Mouse (Mus musculus) megakaryocyte, adult 5-6 weeks (primary cell): ENCODE data around the gene Mast3. TPM values are rescaled to one million over a fixed set of nuclear protein-coding genes. Genes with fewer than 3 reads are reported as not detected.

Source experiments
- ATAC-seq: 2 replicates; pipeline ENCODE4 v1.8.0; 2016; ENCODE audit warnings: mild to moderate bottlenecking, inconsistent platforms; ENCODE audit not compliant: poor library complexity, severe bottlenecking
- total RNA-seq, 2 experiments: library from RNA; stranded (forward) in 1 of 2; stranded (reverse) in 1 of 2; fragments of 153-499, 151-499 nt in 1 of 2; fragments of 221-1000, 200-1000 nt in 1 of 2; gene quantifications; 2 replicates each; pipeline versions ENCODE4 v1.2.3 to v1.2.4; 2015 to 2017

Mast3 gene
- total RNA-seq, 2 experiments from 2014 or later, result 14.4 to 56.2 TPM

- ATAC-seq, result no peak
Observed at GRCm38 (mm10) chr8:70786291-70787050, 18.4 kb downstream of the Mast3 start.

DNA sequence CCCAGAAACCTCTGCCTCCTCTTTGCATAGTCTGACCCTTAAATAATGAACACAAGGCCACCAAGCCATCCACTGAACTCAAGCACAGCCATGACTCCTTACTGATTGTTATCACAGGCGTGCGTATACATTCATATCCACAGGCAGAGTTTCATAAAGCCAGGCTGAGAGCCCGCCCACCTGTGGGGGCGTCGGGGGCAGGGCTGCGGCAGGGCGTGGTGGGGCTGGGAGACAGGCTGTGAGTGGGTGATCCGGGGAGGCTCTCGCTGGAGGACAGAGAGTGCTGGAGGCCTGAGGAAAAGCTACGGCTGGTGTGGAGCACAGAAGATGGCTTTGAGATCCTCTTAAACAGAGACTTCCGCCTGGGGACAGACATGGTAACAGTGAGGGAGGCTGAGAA lies 24.8 kb downstream of the Mast3 start:
- ATAC-seq, result no peak

GRCm38 (mm10) chr8:70776496-70777444 lies 28.1 kb downstream of the Mast3 start, which contains the start of gene Pik3r2:
Pik3r2 (minus strand) TSS chr8:70776713.
- peak; percentile 81 for ATAC-seq

DNA sequence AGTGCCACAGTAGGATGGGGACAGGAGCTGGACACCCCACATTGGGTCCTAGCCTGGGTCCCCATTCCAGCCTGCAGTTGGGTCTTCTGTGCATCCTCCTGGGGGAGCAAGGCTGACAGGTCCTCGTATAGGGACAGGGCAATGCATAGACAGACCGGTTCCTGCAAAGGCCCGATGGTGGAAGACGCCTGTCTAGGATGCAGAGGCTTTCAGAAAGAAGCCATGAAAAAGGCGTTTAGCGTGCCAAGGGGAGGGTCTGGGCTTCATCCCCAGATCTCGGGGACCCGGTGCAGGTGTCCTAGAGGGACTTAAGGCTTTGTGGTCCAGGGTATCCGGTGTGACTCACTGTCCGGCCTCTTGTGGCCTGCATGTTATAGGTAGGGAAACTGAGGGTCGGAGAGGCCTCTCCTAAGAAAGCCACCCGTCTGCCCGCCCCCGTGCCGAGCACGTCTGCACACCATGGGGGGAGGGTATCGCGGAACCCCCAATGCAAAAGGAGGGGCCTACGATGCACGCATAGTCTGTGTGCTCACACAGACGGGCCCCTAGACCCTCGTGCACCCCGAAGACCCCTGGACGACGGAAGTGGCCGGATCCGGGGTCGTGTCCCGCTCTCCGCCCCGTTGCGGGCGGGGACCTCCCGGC lies 28.9 kb downstream of the Mast3 start:
- ATAC-seq, result no peak

GRCm38 (mm10) chr8:70775227-70775626 lies 29.6 kb downstream of the Mast3 start:
- ATAC-seq, result no peak

- no peak for ATAC-seq
Observed at GRCm38 (mm10) chr8:70774740-70775139, 30.1 kb downstream of the Mast3 start.

GRCm38 (mm10) chr8:70773833-70774232 lies 31.0 kb downstream of the Mast3 start:
- ATAC-seq, result no peak

- ATAC-seq, result no peak
Observed at GRCm38 (mm10) chr8:70773410-70773809, 31.4 kb downstream of the Mast3 start.

DNA sequence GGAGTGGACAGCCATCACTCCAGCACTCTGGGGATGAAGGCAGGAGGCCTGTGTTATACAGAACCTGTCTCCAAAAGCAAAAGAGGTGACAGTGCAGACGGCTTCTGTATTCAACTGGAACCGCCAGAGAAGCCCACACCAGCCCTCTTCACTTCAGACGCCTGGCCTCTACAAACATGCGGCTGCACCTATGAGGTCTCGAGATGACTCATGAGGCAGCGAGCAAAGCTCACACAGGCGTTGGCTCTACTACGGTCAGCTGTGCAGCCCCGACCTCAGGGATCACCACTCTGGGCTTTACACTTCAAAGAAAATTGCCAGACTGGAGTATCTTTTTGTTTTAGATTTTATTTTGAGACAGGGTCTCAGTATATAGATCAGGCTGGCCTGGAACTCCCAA lies 32.0 kb downstream of the Mast3 start:
- ATAC-seq, result no peak

DNA sequence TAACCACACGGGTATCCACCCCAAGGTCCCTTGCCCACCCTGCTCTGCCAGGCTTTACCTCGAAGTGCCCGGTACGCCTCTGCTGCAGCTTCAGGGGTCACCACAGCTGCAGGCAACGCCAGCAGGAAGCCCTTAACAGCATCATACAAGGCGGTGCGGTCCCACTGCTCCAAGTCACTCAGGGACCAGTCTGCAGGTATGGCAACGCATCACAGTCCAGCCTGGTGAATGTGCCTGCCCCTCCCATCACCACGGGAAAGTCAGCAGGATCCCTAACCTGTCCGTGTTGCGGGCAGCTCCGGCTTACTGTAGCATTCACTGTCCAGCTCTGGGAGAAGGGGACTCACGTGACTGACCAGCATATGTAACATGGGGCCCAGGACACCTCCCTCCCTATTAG lies 32.8 kb downstream of the Mast3 start:
- ATAC-seq, result no peak

GRCm38 (mm10) chr8:70771217-70771616 lies 33.6 kb downstream of the Mast3 start:
- ATAC-seq, result no peak

- ATAC-seq, result no peak
Observed at GRCm38 (mm10) chr8:70770748-70771147, 34.1 kb downstream of the Mast3 start.

GRCm38 (mm10) chr8:70769858-70770257 lies 35.0 kb downstream of the Mast3 start:
- ATAC-seq, result no peak

DNA sequence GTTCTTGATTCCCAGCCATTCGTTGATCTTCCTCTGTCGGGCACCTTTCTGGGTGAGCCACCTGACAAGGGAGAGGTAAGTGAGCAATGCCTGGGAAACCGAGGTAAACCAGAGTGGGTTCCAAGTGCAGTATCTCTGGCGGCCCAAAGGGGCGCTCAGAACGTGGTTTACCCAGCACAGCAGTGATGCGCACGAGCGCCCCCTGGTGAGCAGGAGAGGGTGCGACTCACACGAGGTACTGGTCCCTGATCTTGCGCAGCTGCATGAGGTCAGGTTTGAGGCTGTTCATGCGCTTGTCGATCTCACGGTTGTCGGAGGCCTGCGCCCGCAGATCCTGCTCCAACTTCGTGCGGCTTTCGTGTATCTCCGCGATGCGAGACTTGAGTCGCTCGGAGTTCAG lies 35.5 kb downstream of the Mast3 start:
- peak; percentile 77 for ATAC-seq

DNA sequence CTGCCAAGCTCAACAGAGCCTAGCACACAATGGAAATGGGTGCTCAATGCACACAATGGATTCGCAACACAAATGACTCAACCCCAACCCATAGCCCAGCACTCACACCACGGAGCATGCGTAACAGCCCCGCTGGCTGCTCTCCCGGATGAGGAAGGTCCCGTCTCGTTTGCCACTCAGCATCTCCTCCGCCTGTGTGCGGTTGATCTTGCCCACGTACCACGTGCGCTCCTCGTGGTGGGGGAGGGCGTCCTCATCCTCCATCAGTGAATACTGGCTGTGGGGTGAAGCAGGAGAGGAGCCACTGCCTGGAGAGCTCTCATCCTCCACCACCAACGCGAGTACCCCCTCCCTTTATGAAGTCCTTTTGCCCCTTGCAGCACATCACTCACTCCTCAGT lies 35.9 kb downstream of the Mast3 start:
- ATAC-seq, result no peak

DNA sequence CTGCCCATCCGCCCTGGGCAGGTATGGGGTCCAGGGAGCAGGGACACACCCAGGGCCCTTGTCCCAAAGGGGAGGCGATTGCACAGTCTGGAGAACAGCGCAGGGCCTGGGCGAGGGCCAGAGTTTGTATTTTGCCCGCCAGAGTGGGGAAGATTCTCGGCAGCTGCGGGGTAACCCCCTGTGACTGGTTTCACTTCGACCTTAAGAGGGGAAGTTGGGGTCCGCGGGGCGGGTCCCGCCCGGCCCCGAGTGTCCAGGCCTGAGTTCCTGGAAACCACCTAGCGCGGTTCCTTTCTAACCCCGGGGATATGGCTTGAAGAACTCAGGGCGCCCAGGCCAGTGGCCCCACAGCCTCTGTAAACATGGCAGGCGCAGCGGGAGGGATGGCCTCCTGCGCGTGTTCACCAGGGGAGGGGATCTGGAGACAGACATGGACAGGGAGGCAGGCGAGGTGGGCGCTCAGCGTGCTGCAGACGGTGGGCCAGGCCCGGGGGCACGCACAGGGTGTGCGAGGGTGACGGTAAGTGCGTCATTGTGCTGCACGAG lies 36.5 kb downstream of the Mast3 start:
- peak; percentile 33 for ATAC-seq

DNA sequence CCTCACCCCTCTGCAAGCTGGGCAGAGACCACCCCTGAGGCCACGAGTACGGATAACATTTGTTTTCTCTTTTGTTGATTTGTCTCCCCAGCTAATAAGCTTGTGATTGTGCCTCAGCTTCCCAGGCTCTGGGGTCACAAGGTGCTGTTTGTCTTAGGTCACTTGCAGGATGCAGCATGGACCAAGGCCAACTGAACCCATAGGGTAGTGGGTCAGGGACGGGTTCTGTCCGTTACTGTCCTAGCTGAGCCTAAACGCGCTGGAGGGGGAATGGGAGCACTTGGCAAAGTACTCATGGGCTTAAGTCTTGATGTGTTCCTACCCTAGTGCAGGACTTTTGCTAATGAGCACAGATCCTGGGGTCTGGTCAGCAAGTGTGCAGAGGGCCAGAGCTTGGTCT lies 37.4 kb downstream of the Mast3 start:
- ATAC-seq, result no peak

DNA sequence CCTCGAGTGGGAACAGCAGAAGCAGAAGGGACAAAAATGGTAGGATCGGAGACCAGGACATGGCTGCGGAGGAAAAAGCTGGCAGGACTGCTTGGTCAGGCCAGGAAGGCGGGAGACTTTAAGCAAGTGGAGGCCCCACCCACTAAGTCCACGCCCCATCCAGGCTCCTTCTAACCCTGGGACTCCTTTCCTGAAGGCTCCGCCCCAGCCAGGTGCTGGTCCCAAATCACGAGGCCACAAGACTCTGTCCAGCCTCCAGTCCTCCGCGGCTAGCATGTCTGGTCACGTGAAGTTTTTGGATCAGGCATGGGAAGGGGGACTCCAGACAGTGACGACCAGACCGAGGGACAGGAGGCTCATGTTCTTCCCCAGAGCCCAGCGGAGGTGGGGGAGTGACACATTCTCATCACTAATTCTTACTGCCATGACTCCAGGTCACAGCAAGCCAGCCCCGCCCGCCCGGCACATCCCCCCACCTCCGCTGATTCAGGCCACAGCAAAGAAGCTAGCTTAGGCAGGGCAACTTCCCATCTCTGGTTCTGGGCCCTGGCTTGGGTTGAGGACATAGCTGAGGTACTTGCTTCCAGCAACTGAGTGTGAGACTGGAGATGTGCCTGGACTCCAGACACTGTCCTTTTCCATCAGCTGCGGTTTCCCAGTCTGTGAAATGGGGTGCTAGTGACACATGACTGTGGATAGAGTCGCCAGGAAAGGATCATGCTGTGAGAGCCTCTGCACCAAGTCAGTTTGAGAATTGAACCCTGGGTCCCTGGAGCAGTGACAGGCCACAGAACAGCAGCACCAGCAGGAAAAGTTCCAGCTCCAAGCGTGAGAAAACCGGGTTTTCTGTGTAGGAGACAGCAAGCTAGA lies 38.0 kb downstream of the Mast3 start:
- ATAC-seq, result peak; percentile 24

GRCm38 (mm10) chr8:70765838-70766570 lies 38.9 kb downstream of the Mast3 start:
- ATAC-seq, result peak; percentile 1; the same call in 1 of the 2 replicates
